Mouse (Mus musculus): ENCODE data around the gene Ctse. TPM values are rescaled to one million over a fixed set of nuclear protein-coding genes. Genes with fewer than 3 reads are reported as not detected.

Gene Ctse
- polyA plus RNA-seq, 1 experiment from 2014 or later, result 0.87 TPM

DNA sequence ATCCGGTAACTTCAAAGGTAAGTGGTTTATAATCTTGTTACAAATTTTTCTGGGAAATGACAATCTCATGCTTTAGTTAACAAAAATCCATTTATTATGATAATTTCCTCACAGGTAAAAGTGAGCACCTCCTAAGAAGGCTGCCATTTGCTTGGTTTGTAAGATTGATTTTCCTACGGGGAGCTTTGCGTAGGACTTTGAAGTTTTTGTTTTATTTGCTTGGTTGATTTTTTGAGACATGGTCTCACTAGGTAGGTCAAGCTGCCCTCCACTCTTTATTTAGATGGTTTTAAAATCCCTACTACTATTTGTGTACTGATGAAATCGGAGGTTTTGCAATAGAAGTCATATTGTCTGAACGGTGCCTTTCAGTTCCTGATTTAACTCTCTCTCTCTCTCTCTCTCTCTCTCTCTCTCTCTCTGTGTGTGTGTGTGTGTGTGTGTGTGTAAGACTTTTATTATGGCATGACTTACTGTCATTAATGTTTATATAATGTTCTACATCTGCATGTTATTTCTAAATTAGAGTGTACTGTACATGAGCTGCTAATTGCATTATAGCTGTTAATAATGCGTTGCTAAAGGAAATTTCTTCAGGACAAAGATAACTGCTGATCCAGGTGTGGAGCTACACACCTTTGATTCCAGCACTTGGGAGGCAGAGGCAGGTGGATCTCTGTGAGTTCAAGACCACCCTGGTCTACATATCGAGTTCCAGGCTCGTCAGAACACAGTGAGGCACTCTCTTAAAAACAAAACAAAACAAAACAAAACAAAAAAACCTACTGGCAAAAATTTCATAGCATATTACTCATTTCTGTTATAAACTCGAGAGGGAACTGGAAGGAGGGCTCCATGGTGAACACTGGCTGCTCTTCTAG lies 675 bp downstream of the Ctse start:
- Histone ChIP-seq H3K9me3 (replicated peaks; ENCODE audit: control insufficient read depth, low read length) (no peaks in the 10 kb centered on the region), H3K27me3 (ENCODE audit: control insufficient read depth, insufficient read depth, low read length) (no peaks in the 10 kb centered on the region), H3K4me1 (ENCODE audit: control insufficient read depth, insufficient read depth, low read length) (no peaks in the 10 kb centered on the region), H3K9ac (ENCODE audit: low read length) (no peak overlapping the region), H3K4me2 (ENCODE audit: low read depth, low read length) (no peak overlapping the region), H3K36me3 (ENCODE audit: control insufficient read depth, insufficient read depth) (no peaks in the 10 kb centered on the region), H3K27ac (ENCODE audit: low read length) (peak overlapping the region; percentile 23; the same call in 1 of the 2 replicates), H3K4me3 (ENCODE audit: low read length) (peak overlapping the region; percentile 30; the same call in 1 of the 2 replicates)
- ATAC-seq (replicated peaks; ENCODE audit: extremely low read depth, insufficient read depth, low FRiP score), result no peak
- WGBS, result 77% methylated on average over 9 of the region's 9 CpGs

- no peak for ATAC-seq (replicated peaks; ENCODE audit: extremely low read depth, insufficient read depth, low FRiP score)
- H3K4me1 ChIP-seq (ENCODE audit: control insufficient read depth, insufficient read depth, low read length), result no peaks in the 10 kb centered on the region
- no peaks in the 10 kb centered on the region for H3K27me3 ChIP-seq (ENCODE audit: control insufficient read depth, insufficient read depth, low read length)
- no peak overlapping the region for H3K27ac ChIP-seq (ENCODE audit: low read length)
- H3K4me3 ChIP-seq (ENCODE audit: low read length), result no peak overlapping the region
- no peaks in the 10 kb centered on the region for H3K36me3 ChIP-seq (ENCODE audit: control insufficient read depth, insufficient read depth)
- H3K9ac ChIP-seq (ENCODE audit: low read length), result no peak overlapping the region
- WGBS, result 76% methylated on average over 4 of the region's 4 CpGs
- H3K9me3 ChIP-seq (replicated peaks; ENCODE audit: control insufficient read depth, low read length), result no peaks in the 10 kb centered on the region
- H3K4me2 ChIP-seq (ENCODE audit: low read depth, low read length), result no peak overlapping the region
Measured at GRCm38 (mm10) chr1:131640062-131640461, 2.0 kb downstream of the Ctse start.

DNA sequence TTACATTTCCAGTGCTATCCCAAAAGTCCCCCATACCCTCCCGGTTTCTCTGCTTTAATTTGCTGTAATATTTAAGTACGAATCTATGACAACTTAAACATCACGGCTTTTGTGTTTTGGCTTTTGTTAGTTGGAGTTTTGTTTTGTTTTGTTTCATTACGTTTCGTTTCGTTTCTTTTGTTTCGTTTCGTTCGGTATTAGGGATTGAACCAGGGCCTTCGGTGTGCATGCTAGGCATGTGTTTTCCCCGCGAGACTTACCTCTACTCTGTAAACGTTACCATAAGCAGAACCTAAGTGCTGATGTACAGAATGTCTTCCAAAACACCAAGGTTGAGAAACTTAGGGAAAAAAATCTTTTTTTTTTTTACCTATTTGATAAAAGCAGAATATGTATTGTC lies 3.5 kb downstream of the Ctse start:
- Histone ChIP-seq H3K27ac (ENCODE audit: low read length) (no peak overlapping the region), H3K9me3 (replicated peaks; ENCODE audit: control insufficient read depth, low read length) (no peaks in the 10 kb centered on the region), H3K9ac (ENCODE audit: low read length) (no peak overlapping the region), H3K27me3 (ENCODE audit: control insufficient read depth, insufficient read depth, low read length) (no peaks in the 10 kb centered on the region), H3K4me3 (ENCODE audit: low read length) (no peak overlapping the region), H3K4me1 (ENCODE audit: control insufficient read depth, insufficient read depth, low read length) (no peaks in the 10 kb centered on the region), H3K4me2 (ENCODE audit: low read depth, low read length) (no peak overlapping the region), H3K36me3 (ENCODE audit: control insufficient read depth, insufficient read depth) (no peaks in the 10 kb centered on the region)
- ATAC-seq (replicated peaks; ENCODE audit: extremely low read depth, insufficient read depth, low FRiP score), result no peak
- 91% methylated on average over 13 of the region's 13 CpGs for WGBS

GRCm38 (mm10) chr1:131642251-131642650 lies 4.1 kb downstream of the Ctse start:
- no peak for ATAC-seq (replicated peaks; ENCODE audit: extremely low read depth, insufficient read depth, low FRiP score)
- 95% methylated on average over 2 of the region's 2 CpGs for WGBS
- no peaks in the 10 kb centered on the region for H3K36me3 ChIP-seq (ENCODE audit: control insufficient read depth, insufficient read depth)

GRCm38 (mm10) chr1:131652670-131653443 lies 14.8 kb downstream of the Ctse start:
- Histone ChIP-seq H3K27ac (ENCODE audit: low read length) (no peak overlapping the region), H3K27me3 (ENCODE audit: control insufficient read depth, insufficient read depth, low read length) (no peaks in the 10 kb centered on the region), H3K9me3 (replicated peaks; ENCODE audit: control insufficient read depth, low read length) (no peaks in the 10 kb centered on the region), H3K36me3 (ENCODE audit: control insufficient read depth, insufficient read depth) (no peaks in the 10 kb centered on the region), H3K9ac (ENCODE audit: low read length) (no peak overlapping the region), H3K4me3 (ENCODE audit: low read length) (no peak overlapping the region), H3K4me2 (ENCODE audit: low read depth, low read length) (no peak overlapping the region), H3K4me1 (ENCODE audit: control insufficient read depth, insufficient read depth, low read length) (peaks cover 3% of the 10 kb centered on the region; the same call in 1 of the 2 replicates)
- WGBS, result 60% methylated on average over 12 of the region's 12 CpGs
- ATAC-seq (replicated peaks; ENCODE audit: extremely low read depth, insufficient read depth, low FRiP score), result no peak; the same call in 1 of the 2 replicates

More at GRCm38 (mm10) chr1:131642251-131642650, 4.1 kb downstream of the Ctse start:
- Histone ChIP-seq H3K27ac (ENCODE audit: low read length) (no peak overlapping the region), H3K9ac (ENCODE audit: low read length) (no peak overlapping the region), H3K27me3 (ENCODE audit: control insufficient read depth, insufficient read depth, low read length) (no peaks in the 10 kb centered on the region), H3K4me3 (ENCODE audit: low read length) (no peak overlapping the region), H3K4me2 (ENCODE audit: low read depth, low read length) (no peak overlapping the region), H3K4me1 (ENCODE audit: control insufficient read depth, insufficient read depth, low read length) (no peaks in the 10 kb centered on the region), H3K9me3 (replicated peaks; ENCODE audit: control insufficient read depth, low read length) (no peaks in the 10 kb centered on the region)

- ATAC-seq (replicated peaks; ENCODE audit: extremely low read depth, insufficient read depth, low FRiP score), result no peak
- H3K9ac ChIP-seq (ENCODE audit: low read length), result no peak overlapping the region
- no peak overlapping the region for H3K27ac ChIP-seq (ENCODE audit: low read length)
- no peak overlapping the region for H3K4me3 ChIP-seq (ENCODE audit: low read length)
- H3K27me3 ChIP-seq (ENCODE audit: control insufficient read depth, insufficient read depth, low read length), result no peaks in the 10 kb centered on the region
- H3K9me3 ChIP-seq (replicated peaks; ENCODE audit: control insufficient read depth, low read length), result no peaks in the 10 kb centered on the region
- H3K36me3 ChIP-seq (ENCODE audit: control insufficient read depth, insufficient read depth), result no peaks in the 10 kb centered on the region
- 61% methylated on average over 6 of the region's 6 CpGs for WGBS
- H3K4me1 ChIP-seq (ENCODE audit: control insufficient read depth, insufficient read depth, low read length), result peaks cover 6% of the 10 kb centered on the region
- no peak overlapping the region for H3K4me2 ChIP-seq (ENCODE audit: low read depth, low read length)
Measured at GRCm38 (mm10) chr1:131655601-131656000, 17.5 kb downstream of the Ctse start.

DNA sequence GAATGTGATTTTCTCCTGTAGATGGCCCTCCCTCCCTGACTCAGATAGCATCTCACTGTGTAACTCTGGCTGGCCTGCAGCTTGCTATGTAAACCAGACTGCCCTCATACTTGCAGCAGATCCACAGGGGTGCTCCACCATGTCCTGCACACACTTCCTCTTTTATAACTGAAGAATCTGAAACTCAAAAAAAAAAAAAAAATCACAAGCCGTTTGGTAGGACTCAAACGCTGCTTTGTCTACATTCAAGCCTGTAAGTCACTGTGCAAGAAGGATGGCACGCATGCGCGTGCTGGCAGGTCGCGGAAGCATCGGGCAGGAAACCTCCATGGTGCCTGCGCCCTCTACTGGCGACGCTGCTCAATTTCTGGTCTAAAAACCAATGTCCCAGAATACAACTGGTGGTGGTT lies 19.8 kb downstream of the Ctse start:
- no peaks in the 10 kb centered on the region for H3K27me3 ChIP-seq (ENCODE audit: control insufficient read depth, insufficient read depth, low read length)
- no peak overlapping the region; the same call in 1 of the 2 replicates for H3K4me3 ChIP-seq (ENCODE audit: low read length)
- peak overlapping the region; percentile 48; the same call in 1 of the 2 replicates for H3K9ac ChIP-seq (ENCODE audit: low read length)
- H3K36me3 ChIP-seq (ENCODE audit: control insufficient read depth, insufficient read depth), result no peaks in the 10 kb centered on the region
- H3K4me2 ChIP-seq (ENCODE audit: low read depth, low read length), result peak overlapping the region; percentile 49
- under 1% methylated on average over 11 of the region's 11 CpGs for WGBS
- no peak overlapping the region for H3K27ac ChIP-seq (ENCODE audit: low read length)
- H3K9me3 ChIP-seq (replicated peaks; ENCODE audit: control insufficient read depth, low read length), result no peaks in the 10 kb centered on the region
- peak; percentile 62 for ATAC-seq (replicated peaks; ENCODE audit: extremely low read depth, insufficient read depth, low FRiP score)
- H3K4me1 ChIP-seq (ENCODE audit: control insufficient read depth, insufficient read depth, low read length), result peaks cover 6% of the 10 kb centered on the region

DNA sequence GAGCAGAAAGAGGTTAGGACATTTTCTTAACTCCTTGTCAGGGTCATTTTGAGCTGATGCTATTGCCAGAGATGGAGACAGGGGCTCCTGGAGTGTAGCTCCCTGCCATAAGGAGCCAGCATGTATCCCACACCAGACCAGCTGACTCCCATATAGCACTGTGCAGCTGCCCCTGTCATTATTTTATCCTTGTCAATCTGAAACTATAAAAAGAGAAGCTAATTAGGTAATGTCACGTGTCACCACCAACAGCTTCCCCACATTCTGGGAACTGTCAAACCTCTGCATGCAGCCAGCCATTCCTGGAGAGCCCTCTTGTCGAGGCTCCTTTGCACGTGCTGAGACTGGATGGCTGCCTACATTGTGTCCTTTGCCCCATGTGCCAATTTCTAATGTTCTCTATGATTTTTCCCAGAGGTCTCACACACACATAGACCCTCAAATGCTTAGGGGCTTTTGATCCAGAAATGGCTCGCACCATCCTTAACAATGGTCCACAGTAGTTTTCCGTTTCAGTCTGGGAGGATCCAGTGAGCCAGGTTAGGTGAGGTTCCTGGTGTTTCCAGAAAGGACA lies 21.5 kb downstream of the Ctse start:
- 51% methylated on average over 5 of the region's 5 CpGs for WGBS
- ATAC-seq (replicated peaks; ENCODE audit: extremely low read depth, insufficient read depth, low FRiP score), result no peak

More for the DNA sequence above, 21.5 kb downstream of the Ctse start:
- Histone ChIP-seq H3K27me3 (ENCODE audit: control insufficient read depth, insufficient read depth, low read length) (no peaks in the 10 kb centered on the region), H3K4me1 (ENCODE audit: control insufficient read depth, insufficient read depth, low read length) (peaks cover 6% of the 10 kb centered on the region), H3K36me3 (ENCODE audit: control insufficient read depth, insufficient read depth) (no peaks in the 10 kb centered on the region), H3K4me2 (ENCODE audit: low read depth, low read length) (no peak overlapping the region), H3K9me3 (replicated peaks; ENCODE audit: control insufficient read depth, low read length) (no peaks in the 10 kb centered on the region), H3K27ac (ENCODE audit: low read length) (no peak overlapping the region), H3K4me3 (ENCODE audit: low read length) (no peak overlapping the region), H3K9ac (ENCODE audit: low read length) (no peak overlapping the region)
